8 mouse cellular contexts compared by ENCODE assay signal in the genomic region with DNA sequence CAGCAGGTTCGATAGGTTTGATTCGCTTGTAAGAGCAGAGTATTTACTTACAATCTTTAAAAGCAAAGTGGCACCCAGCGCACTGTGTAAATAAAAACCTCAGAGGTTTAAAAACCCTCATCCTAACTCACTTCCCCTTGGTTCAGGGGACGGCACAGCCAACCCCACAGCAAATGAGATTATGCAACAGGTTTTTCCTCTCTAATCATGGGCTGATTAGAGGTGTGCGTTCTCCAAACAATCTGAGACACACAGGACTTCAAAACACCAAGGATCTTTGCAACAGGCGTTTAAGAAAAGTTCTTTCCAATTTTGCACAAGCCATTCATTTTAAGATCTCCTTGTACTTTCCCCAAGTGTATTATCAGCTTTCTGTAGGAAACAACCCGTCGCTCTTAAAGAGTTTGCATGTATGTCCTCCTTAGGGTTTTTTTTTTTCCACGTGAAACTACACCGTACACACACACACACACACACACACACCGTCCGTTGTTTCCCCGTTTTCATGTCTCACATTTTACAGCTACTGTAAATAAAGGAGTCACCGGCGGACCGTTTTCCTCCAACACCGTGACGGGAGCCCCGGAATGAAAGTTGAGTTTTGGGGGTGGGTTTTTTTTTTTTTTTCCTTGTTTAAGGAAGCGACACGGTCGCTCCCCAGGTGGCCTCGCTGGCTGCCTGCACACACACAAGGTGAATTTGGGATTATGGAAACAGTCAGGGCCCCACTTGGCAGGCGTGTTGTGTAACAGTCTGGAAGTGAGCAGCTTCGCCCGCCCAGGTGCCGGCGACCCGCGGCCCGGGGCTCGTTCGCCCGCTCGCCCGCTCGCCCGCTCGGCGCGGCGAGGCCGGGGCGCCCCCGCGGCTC. TPM values are rescaled to one million over a fixed set of nuclear protein-coding genes. Genes with fewer than 3 reads are reported as not detected.
A peak's percentile ranks its signal among the peaks of the same experiment; 100 is the strongest.
DNase-seq lines count a peak whose midpoint lies in the region; ATAC-seq and TF ChIP-seq lines count a peak whose summit lies in the region.

No protein-coding gene starts in this region.

- TF ChIP-seq EP300 in MEL (IDR thresholded peaks at IDR 0.05; ENCODE audit: low read depth in 1 of 2, low read length in 2 of 2): peak in 1 of 2 experiments; percentile 8; a peak in 2 of 4 replicates

- H3K4me2 ChIP-seq in liver, embryonic 11.5 days: peak overlapping the region; percentile 76
- peak overlapping the region; percentile 90 for H3K4me2 ChIP-seq in midbrain, postnatal 0 days (ENCODE audit: low read depth, low read length, poor library complexity, severe bottlenecking)

- peak overlapping the region; percentile 82 to 96 for H3K4me3 ChIP-seq in MEL (ENCODE audit: control insufficient read depth in 1 of 2, insufficient read depth in 1 of 2, low read depth in 2 of 2, low read length in 2 of 2)
- peak overlapping the region; percentile 87 for H3K4me3 ChIP-seq in liver, embryonic 11.5 days (ENCODE audit: low read depth, low read length)
- peak overlapping the region; percentile 72 for H3K4me3 ChIP-seq in midbrain, postnatal 0 days (ENCODE audit: low read depth, low read length)

- H3K9ac ChIP-seq in MEL (ENCODE audit: control insufficient read depth, low read depth, low read length, poor library complexity, severe bottlenecking): peak overlapping the region; percentile 94
- H3K9ac ChIP-seq in liver, embryonic 11.5 days (ENCODE audit: low read depth, low read length): peak overlapping the region; percentile 96
- peak overlapping the region; percentile 78 for H3K9ac ChIP-seq in midbrain, postnatal 0 days (replicated peaks; ENCODE audit: low read length, poor library complexity, severe bottlenecking)

- H3K36me3 ChIP-seq in MEL (ENCODE audit: control insufficient read depth in 1 of 2, insufficient read depth in 2 of 2, low read length in 2 of 2): peaks cover 0 to 4% of the 10 kb centered on the region in 2 experiments; a peak in 1 of 4 replicates
- no peaks in the 10 kb centered on the region for H3K36me3 ChIP-seq in liver, embryonic 11.5 days (ENCODE audit: control insufficient read depth, insufficient read depth, low read length)
- no peaks in the 10 kb centered on the region for H3K36me3 ChIP-seq in midbrain, postnatal 0 days (ENCODE audit: insufficient read depth, low read length)

- H3K4me1 ChIP-seq in MEL (ENCODE audit: control insufficient read depth in 1 of 2, insufficient read depth in 2 of 2, low read length in 2 of 2): peaks cover 0 to 4% of the 10 kb centered on the region in 2 experiments; a peak in 2 of 4 replicates
- peaks cover 11% of the 10 kb centered on the region for H3K4me1 ChIP-seq in liver, embryonic 11.5 days (replicated peaks; ENCODE audit: control insufficient read depth, insufficient read depth, low read length)
- H3K4me1 ChIP-seq in midbrain, postnatal 0 days (ENCODE audit: insufficient read depth, low read length): 0 out of 2 replicates have a peak, but pooled peaks cover 6% of the 10 kb centered on the region

- TF ChIP-seq RAD21 in MEL (IDR thresholded peaks at IDR 0.05; ENCODE audit: low read depth, low read length): no peak

- no peaks in the 10 kb centered on the region for H3K27me3 ChIP-seq in MEL (ENCODE audit: control insufficient read depth in 1 of 2, insufficient read depth in 2 of 2, low read length in 2 of 2)
- no peaks in the 10 kb centered on the region for H3K27me3 ChIP-seq in liver, embryonic 11.5 days (replicated peaks; ENCODE audit: control insufficient read depth, insufficient read depth, low read length)
- no peaks in the 10 kb centered on the region; the same call in 1 of the 2 replicates for H3K27me3 ChIP-seq in midbrain, postnatal 0 days (ENCODE audit: insufficient read depth, low read length)

- H3K79me2 ChIP-seq in MEL (ENCODE audit: control insufficient read depth, insufficient read depth, low read length, poor library complexity): peaks cover 5% of the 10 kb centered on the region; the same call in 1 of the 2 replicates

- under 1% methylated on average over 46 of the region's 46 CpGs for WGBS in liver, embryonic 11.5 days
- WGBS in midbrain, postnatal 0 days: 2% methylated on average over 36 of the region's 46 CpGs

- TF ChIP-seq CTCF in MEL (IDR thresholded peaks at IDR 0.05 in 2 of 3, conservative IDR thresholded peaks at IDR 0.05 in 1 of 3; ENCODE audit: control insufficient read depth in 1 of 3, insufficient read depth in 1 of 3, low read depth in 2 of 3, low read length in 3 of 3, poor library complexity in 1 of 3, severe bottlenecking in 1 of 3): 0 out of 6 replicates have a peak, but pooled peaks of 1 of the 3 experiments have one; percentile 2
- TF ChIP-seq CTCF in midbrain, postnatal 0 days (IDR thresholded peaks at IDR 0.05): no peak

- H3K9me3 ChIP-seq in MEL (replicated peaks; ENCODE audit: insufficient read depth, low read length): no peaks in the 10 kb centered on the region
- no peaks in the 10 kb centered on the region for H3K9me3 ChIP-seq in liver, embryonic 11.5 days (ENCODE audit: control insufficient read depth, low read length)
- H3K9me3 ChIP-seq in midbrain, postnatal 0 days (ENCODE audit: low read length): no peaks in the 10 kb centered on the region

- TF ChIP-seq POLR2A in MEL (IDR thresholded peaks at IDR 0.05; ENCODE audit: control insufficient read depth in 1 of 2, insufficient read depth in 1 of 2, low read depth in 1 of 2, low read length in 2 of 2, poor library complexity in 1 of 2): no peak

- peak overlapping the region; percentile 88 for H3K27ac ChIP-seq in MEL (ENCODE audit: control insufficient read depth, low read depth, low read length)
- peak overlapping the region; percentile 92 for H3K27ac ChIP-seq in liver, embryonic 11.5 days (ENCODE audit: low read depth, low read length)
- H3K27ac ChIP-seq in midbrain, postnatal 0 days (ENCODE audit: low read depth, low read length): peak overlapping the region; percentile 65

- ATAC-seq in liver, embryonic 11.5 days (replicated peaks; ENCODE audit: low FRiP score): no peak
- no peak for ATAC-seq in midbrain, postnatal 0 days (ENCODE audit: low FRiP score)

- DNase-seq in 3T3-L1 (ENCODE audit: low read depth, low spot score) (peak; percentile 48), MEL (ENCODE audit: low read depth, low spot score) (peak; percentile 85)
- DNase-seq in cerebellum, postnatal 10 days: peak; percentile 73 to 74
- DNase-seq in gastrocnemius, postnatal 25 days: peak; percentile 36
- DNase-seq in induced T-regulatory cell, adult 2 months (ENCODE audit: low read depth): peak; percentile 75
- DNase-seq in liver, embryonic 11.5 days (ENCODE audit: low spot score): peak; percentile 56
- peak; percentile 26 for DNase-seq in midbrain, postnatal 0 days (ENCODE audit: low spot score)
- peak; percentile 62 for DNase-seq in testis, postnatal 10 days (ENCODE audit: low spot score)

TF ChIP-seq in MEL, 35 proteins besides CTCF, POLR2A, EP300 and RAD21 (continues in another document):
- TF ChIP-seq MEF2A (IDR thresholded peaks at IDR 0.05; ENCODE audit: extremely low read depth, insufficient replicate concordance, low read depth, low read length, poor library complexity, severe bottlenecking): no peak
- TF ChIP-seq ZC3H11A (IDR thresholded peaks at IDR 0.05; ENCODE audit: low read depth, low read length): no peak
- no peak for TF ChIP-seq MAX (IDR thresholded peaks at IDR 0.05; ENCODE audit: low read length)
- TF ChIP-seq NRF1 (IDR thresholded peaks at IDR 0.05; ENCODE audit: insufficient read depth, low read depth, low read length, poor library complexity, severe bottlenecking): no peak
- no peak for TF ChIP-seq MYB (IDR thresholded peaks at IDR 0.05; ENCODE audit: low read depth, low read length)
- TF ChIP-seq USF1 (IDR thresholded peaks at IDR 0.05; ENCODE audit: low read depth, low read length): no peak
- TF ChIP-seq HCFC1 (IDR thresholded peaks at IDR 0.05; ENCODE audit: low read depth, low read length): no peak
- TF ChIP-seq MAFK (IDR thresholded peaks at IDR 0.05; ENCODE audit: borderline replicate concordance, low read depth, low read length): no peak
- TF ChIP-seq UBTF (IDR thresholded peaks at IDR 0.05; ENCODE audit: borderline replicate concordance, insufficient read depth, low read depth, low read length): peak; percentile 22; the same call in 1 of the 2 replicates
- TF ChIP-seq MXI1 (IDR thresholded peaks at IDR 0.05; ENCODE audit: low read depth, low read length): peak; percentile 79
- TF ChIP-seq SIN3A (IDR thresholded peaks at IDR 0.05; ENCODE audit: low read length): peak; percentile 67
- TF ChIP-seq ZKSCAN1 (IDR thresholded peaks at IDR 0.05; ENCODE audit: low read depth, low read length): no peak
- no peak for TF ChIP-seq MAZ (IDR thresholded peaks at IDR 0.05; ENCODE audit: low read depth, low read length)
- peak; percentile 69; the same call in 1 of the 2 replicates for TF ChIP-seq TBP (IDR thresholded peaks at IDR 0.05; ENCODE audit: low read depth, low read length)
- TF ChIP-seq ETS1 (IDR thresholded peaks at IDR 0.05; ENCODE audit: low read depth, low read length): no peak; the same call in none of the 2 replicates
- peak; percentile 75 for TF ChIP-seq RCOR1 (IDR thresholded peaks at IDR 0.05; ENCODE audit: low read depth, low read length)
- no peak for TF ChIP-seq ZMIZ1 (IDR thresholded peaks at IDR 0.05; ENCODE audit: low read depth, low read length)
- TF ChIP-seq BHLHE40 (IDR thresholded peaks at IDR 0.05; ENCODE audit: borderline replicate concordance, low read depth, low read length): peak; percentile 11; the same call in 1 of the 2 replicates
- TF ChIP-seq KAT2A (conservative IDR thresholded peaks at IDR 0.05; ENCODE audit: low read depth, low read length): no peak
- no peak for TF ChIP-seq POLR2AphosphoS2 (IDR thresholded peaks at IDR 0.05; ENCODE audit: low read length)

RNA-seq across cellular contexts. Expression of a gene that starts 0.9 kb away (rescaled TPM):
- 1.9 and 2.2 TPM in 2 replicates for total RNA-seq in MEL (2012; rRNA removed)
- polyA plus RNA-seq in MEL (2012; ENCODE audit: insufficient read depth in 1 of 2, insufficient read length in 2 of 2, low read depth in 1 of 2, low replicate concordance in 2 of 2, missing spikeins in 1 of 2): 1 to 10 TPM in 1 of 2 experiments, not detected in 1; 6.9 TPM
- total RNA-seq in gastrocnemius, postnatal 25 days (2021): 10 to 100 TPM; 13.3 to 17.4 TPM
- 7.9 and 10.1 TPM in 2 replicates for polyA plus RNA-seq in liver, embryonic 11.5 days (2014; fragmentation: Nextera tagmentation; extraction: Ambion mirVana)
- total RNA-seq in midbrain, postnatal 0 days (2014; rRNA removed): 3.9 and 6.6 TPM in 2 replicates
- polyA plus RNA-seq in midbrain, postnatal 0 days (2015; fragmentation: Nextera tagmentation; extraction: Ambion mirVana): 2.8 and 3.2 TPM in 2 replicates

RNA-seq across cellular contexts. Expression of a gene that starts 38.5 kb away (rescaled TPM):
- total RNA-seq in MEL (2012; rRNA removed): 1.5 and 2.1 TPM in 2 replicates
- 1 to 10 TPM in 1 of 2 experiments, not detected in 1; 3.7 TPM for polyA plus RNA-seq in MEL (2012; ENCODE audit: insufficient read depth in 1 of 2, insufficient read length in 2 of 2, low read depth in 1 of 2, low replicate concordance in 2 of 2, missing spikeins in 1 of 2)
- 1 to 10 TPM; 7.2 to 7.6 TPM for total RNA-seq in gastrocnemius, postnatal 25 days (2021)
- polyA plus RNA-seq in liver, embryonic 11.5 days (2014; fragmentation: Nextera tagmentation; extraction: Ambion mirVana): 1.3 and 1.5 TPM in 2 replicates
- total RNA-seq in midbrain, postnatal 0 days (2014; rRNA removed): 7.0 and 10.0 TPM in 2 replicates
- polyA plus RNA-seq in midbrain, postnatal 0 days (2015; fragmentation: Nextera tagmentation; extraction: Ambion mirVana): 2.6 and 3.5 TPM in 2 replicates

Comparison
In these comparisons a context has a peak if more than half of its experiments do, and no peak if none do; other contexts are left out.
1. DNase-seq: peak in every context shown above with its lines; median percentile 85 in MEL; 75 in induced T-regulatory cell, adult 2 months; 74 in cerebellum, postnatal 10 days; 62 in testis, postnatal 10 days; 56 in liver, embryonic 11.5 days; 48 in 3T3-L1; 36 in gastrocnemius, postnatal 25 days; 26 in midbrain, postnatal 0 days.